Mouse (Mus musculus) forebrain, embryonic 14.5 days (tissue): Measurements from ENCODE around the gene Slbp. TPM values are rescaled to one million over a fixed set of nuclear protein-coding genes. Genes with fewer than 3 reads are reported as not detected.

ENCODE experiments used
- ATAC-seq: fragments of 200-750 bp; cut with Nextera tagmentation; 2 replicates; pipeline ENCODE4 v1.8.0; 2017; ENCODE audit warnings: mild to moderate bottlenecking, moderate library complexity
- DNase-seq: peaks from one replicate; pipeline ENCODE4 v3.0.0-alpha.2; 2015; ENCODE audit warnings: low spot score
- H3K27ac ChIP-seq: fragments of 300-500 bp; sonication (generic); 2 replicates; pipeline ENCODE4 v1.5.1; 2014; ENCODE audit warnings: low read depth, mild to moderate bottlenecking, control low read depth, low read length, moderate library complexity
- H3K27me3 ChIP-seq: fragments of 300-500 bp; sonication (generic); replicated peaks from 2 replicates; pipeline ENCODE4 v1.6.1; 2014; ENCODE audit warnings: low read length, control low read depth, mixed read lengths; ENCODE audit not compliant: control insufficient read depth, insufficient read depth
- H3K36me3 ChIP-seq: fragments of 300-500 bp; sonication (generic); 2 replicates; pipeline ENCODE4 v1.6.1; 2014; ENCODE audit warnings: low read length, control low read depth; ENCODE audit not compliant: control insufficient read depth, insufficient read depth
- H3K4me1 ChIP-seq: fragments of 300-500 bp; sonication (generic); 2 replicates; pipeline ENCODE4 v1.6.1; 2014; ENCODE audit warnings: antibody characterized with exemption, low read length, control low read depth; ENCODE audit not compliant: control insufficient read depth, insufficient read depth
- H3K4me2 ChIP-seq: fragments of 300-500 bp; sonication (generic); 2 replicates; pipeline ENCODE4 v1.6.1; 2014; ENCODE audit warnings: mild to moderate bottlenecking, control low read depth, low read length
- H3K4me3 ChIP-seq: fragments of 300-500 bp; sonication (generic); 2 replicates; pipeline ENCODE4 v1.5.1; 2014; ENCODE audit warnings: low read depth, low read length, control low read depth
- H3K9ac ChIP-seq: fragments of 300-500 bp; sonication (generic); 2 replicates; pipeline ENCODE4 v1.6.1; 2014; ENCODE audit warnings: mild to moderate bottlenecking, low read length, control low read depth, moderate library complexity
- H3K9me3 ChIP-seq: fragments of 300-500 bp; sonication (generic); replicated peaks from 2 replicates; pipeline ENCODE4 v1.6.1; 2016; ENCODE audit warnings: low read length, control low read depth, mixed read lengths; ENCODE audit not compliant: control insufficient read depth
- WGBS: fragments of 180-500 bp; shearing (Covaris S2); extraction: QIAGEN DNeasy Blood & Tissue Kit; methylation state at CpG from one replicate; pipeline ENCODE4 v1.1.7; 2014; 5-methylcytosine and 5-hydroxymethylcytosine counted together
- polyA plus RNA-seq: library from polyadenylated mRNA; unstranded; fragments of >200 nt; fragmentation: Nextera tagmentation; extraction: Ambion mirVana; gene quantifications from 2 replicates; pipeline ENCODE4 v1.2.1, GENCODE M21; 2014

Slbp gene
- polyA plus RNA-seq, 1 experiment from 2014 or later = 154 TPM

- Histone ChIP-seq H3K9ac (no peak overlapping the region), H3K27ac (no peak overlapping the region), H3K4me3 (no peak overlapping the region), H3K36me3 (no peaks in the 10 kb centered on the region), H3K4me1 (peaks cover 14% of the 10 kb centered on the region), H3K27me3 (no peaks in the 10 kb centered on the region), H3K4me2 (no peak overlapping the region), H3K9me3 (no peaks in the 10 kb centered on the region)
- ATAC-seq = peak; percentile 75
- WGBS = 48% methylated on average over 7 of the region's 7 CpGs
- peak; percentile 84 for DNase-seq
Measured at GRCm38 (mm10) chr5:33683897-33684652, 31.7 kb upstream of the Slbp start.

GRCm38 (mm10) chr5:33682963-33683362, 30.6 kb upstream of the Slbp start:
- Histone ChIP-seq H3K4me2 (no peak overlapping the region), H3K36me3 (no peaks in the 10 kb centered on the region), H3K27me3 (no peaks in the 10 kb centered on the region), H3K9me3 (no peaks in the 10 kb centered on the region), H3K9ac (no peak overlapping the region), H3K27ac (no peak overlapping the region), H3K4me3 (no peak overlapping the region), H3K4me1 (peaks cover 5% of the 10 kb centered on the region)
- no peak for DNase-seq
- WGBS = 62% methylated on average over 4 of the region's 4 CpGs
- ATAC-seq = no peak

DNA sequence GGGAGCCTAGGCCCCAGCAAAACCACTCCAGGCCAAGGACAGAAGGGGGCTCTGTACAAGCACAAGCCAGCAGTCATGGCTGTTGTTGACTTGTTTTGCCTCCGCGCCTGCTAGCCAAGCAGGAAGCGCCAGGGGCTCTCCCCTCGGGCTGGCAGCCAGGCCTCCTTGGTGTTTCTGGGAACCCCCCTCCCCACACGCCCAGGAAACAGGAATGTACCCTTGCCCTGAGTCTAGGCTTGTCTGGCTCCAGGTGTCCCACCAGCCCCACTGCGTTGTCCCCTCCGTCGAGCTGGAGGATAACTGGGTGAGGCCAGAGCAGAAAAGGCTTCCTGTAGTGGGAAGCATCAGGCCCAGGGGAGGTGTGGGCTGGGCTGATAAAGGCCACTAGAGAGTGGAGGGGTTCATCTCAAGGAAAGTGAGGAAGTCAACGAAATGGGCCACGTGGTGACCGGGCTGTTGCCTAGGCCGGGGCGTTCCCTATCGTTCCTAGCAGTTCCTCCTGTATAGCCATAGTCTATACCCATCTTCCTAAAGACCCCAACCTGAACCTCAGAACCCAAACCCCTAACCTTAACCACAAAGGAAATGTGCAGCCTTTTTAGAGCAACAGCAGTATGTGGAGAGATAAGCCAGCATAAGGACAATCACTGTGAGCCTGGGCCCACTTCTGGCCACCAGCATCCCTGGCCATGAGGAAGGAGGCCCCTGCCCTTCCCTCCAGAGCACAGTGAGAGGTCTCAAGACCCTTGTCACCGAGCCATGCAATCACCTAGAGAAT, 29.4 kb upstream of the Slbp start:
- WGBS = 76% methylated on average over 15 of the region's 15 CpGs
- ATAC-seq (no peak), DNase-seq (no peak)
- H3K9ac ChIP-seq = no peak overlapping the region
- no peaks in the 10 kb centered on the region for H3K9me3 ChIP-seq
- no peak overlapping the region for H3K27ac ChIP-seq
- no peaks in the 10 kb centered on the region for H3K27me3 ChIP-seq
- H3K4me1 ChIP-seq = no peaks in the 10 kb centered on the region; the same call in 1 of the 2 replicates
- H3K4me2 ChIP-seq = no peak overlapping the region
- H3K36me3 ChIP-seq = no peaks in the 10 kb centered on the region
- no peak overlapping the region for H3K4me3 ChIP-seq

DNA sequence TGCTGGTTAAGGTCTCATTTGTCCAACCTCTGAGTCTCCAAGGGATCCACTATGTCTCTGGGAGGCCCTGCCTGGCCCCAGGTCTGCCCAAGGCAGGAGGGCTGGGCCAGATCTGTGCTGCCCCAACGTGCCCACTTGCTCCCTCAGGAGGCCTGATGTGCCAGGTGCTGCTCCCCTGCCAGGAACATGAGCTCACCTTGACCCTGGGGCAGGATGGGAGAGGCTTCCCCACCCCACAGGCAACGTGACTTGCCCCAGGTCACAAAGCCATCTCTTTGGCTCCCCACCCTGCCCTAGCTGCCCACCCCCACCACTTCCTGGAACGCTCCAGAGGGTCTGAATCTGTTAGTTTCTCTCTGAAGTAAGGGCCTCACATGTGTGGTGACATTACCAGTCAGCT, 28.7 kb upstream of the Slbp start:
- no peak for ATAC-seq
- H3K27ac ChIP-seq = no peak overlapping the region
- DNase-seq = no peak
- no peaks in the 10 kb centered on the region for H3K36me3 ChIP-seq
- H3K4me3 ChIP-seq = no peak overlapping the region
- H3K27me3 ChIP-seq = no peaks in the 10 kb centered on the region
- no peak overlapping the region for H3K9ac ChIP-seq
- H3K9me3 ChIP-seq = no peaks in the 10 kb centered on the region
- H3K4me2 ChIP-seq = no peak overlapping the region
- 68% methylated on average over 3 of the region's 3 CpGs for WGBS
- no peaks in the 10 kb centered on the region for H3K4me1 ChIP-seq

DNA sequence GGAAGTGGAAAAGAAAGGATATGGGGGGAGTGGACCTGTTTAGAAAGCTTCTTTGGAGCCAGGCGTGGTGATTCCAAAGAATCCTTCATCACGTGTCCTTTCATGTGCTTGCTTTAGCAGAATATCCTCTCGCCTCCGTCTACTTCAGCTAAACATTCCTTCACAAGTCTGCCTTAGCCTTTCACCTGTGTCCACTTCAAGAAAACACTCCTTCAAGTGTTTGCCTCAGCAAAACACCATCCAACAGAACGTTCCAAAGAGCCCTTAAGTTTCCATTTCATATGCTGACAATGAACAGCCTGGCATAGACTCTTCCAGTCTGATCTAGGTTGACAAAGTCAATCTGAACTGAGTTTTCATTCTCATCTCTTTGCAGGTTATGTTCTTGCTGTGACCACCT, 25.9 kb upstream of the Slbp start:
- H3K4me3 ChIP-seq = no peak overlapping the region
- 88% methylated on average over 5 of the region's 5 CpGs for WGBS
- DNase-seq (no peak), ATAC-seq (no peak)
- H3K27me3 ChIP-seq = no peaks in the 10 kb centered on the region
- H3K27ac ChIP-seq = no peak overlapping the region
- H3K4me2 ChIP-seq = no peak overlapping the region
- H3K9me3 ChIP-seq = no peaks in the 10 kb centered on the region
- 0 out of 2 replicates have a peak, but pooled peaks cover 4% of the 10 kb centered on the region for H3K36me3 ChIP-seq
- H3K4me1 ChIP-seq = peaks cover 4% of the 10 kb centered on the region; the same call in 1 of the 2 replicates
- no peak overlapping the region for H3K9ac ChIP-seq

GRCm38 (mm10) chr5:33675964-33676363, 23.6 kb upstream of the Slbp start:
- no peaks in the 10 kb centered on the region for H3K27me3 ChIP-seq
- H3K27ac ChIP-seq = no peak overlapping the region

DNA sequence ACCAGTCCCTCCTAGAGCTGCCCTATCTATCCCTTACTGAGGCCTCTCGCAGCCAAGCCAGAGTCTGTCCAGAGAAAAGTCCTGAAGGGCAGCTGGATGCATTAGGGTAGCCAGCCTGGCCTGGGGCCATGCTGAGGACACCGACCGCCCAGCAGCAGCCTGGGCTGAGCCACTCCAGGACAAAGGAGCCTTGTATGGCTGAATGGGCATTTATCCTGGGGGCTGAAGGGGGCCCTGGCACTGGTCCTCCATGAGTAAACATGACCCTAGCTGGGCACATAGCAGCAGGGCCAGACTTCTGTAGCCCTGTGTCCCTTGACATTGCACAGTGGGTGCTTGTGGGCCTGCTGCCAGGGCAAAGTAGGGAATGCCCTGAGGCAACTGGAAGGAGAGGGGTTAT, 22.1 kb upstream of the Slbp start:
- no peak overlapping the region for H3K4me3 ChIP-seq
- ATAC-seq (peak; percentile 57), DNase-seq (peak; percentile 56)
- no peaks in the 10 kb centered on the region for H3K9me3 ChIP-seq
- peaks cover 38% of the 10 kb centered on the region for H3K36me3 ChIP-seq
- peaks cover 4% of the 10 kb centered on the region; the same call in 1 of the 2 replicates for H3K4me1 ChIP-seq
- peak overlapping the region; percentile 22; the same call in 1 of the 2 replicates for H3K27ac ChIP-seq
- no peaks in the 10 kb centered on the region for H3K27me3 ChIP-seq
- whole genome bisulfite sequencing = 30% methylated on average over 3 of the region's 3 CpGs
- no peak overlapping the region for H3K4me2 ChIP-seq
- H3K9ac ChIP-seq = peak overlapping the region; percentile 25; the same call in 1 of the 2 replicates

More at GRCm38 (mm10) chr5:33675964-33676363, 23.6 kb upstream of the Slbp start:
- ATAC-seq (peak; percentile 62), DNase-seq (peak; percentile 75)
- Histone ChIP-seq H3K36me3 (peaks cover 26% of the 10 kb centered on the region), H3K9ac (no peak overlapping the region), H3K4me1 (peaks cover 4% of the 10 kb centered on the region; the same call in 1 of the 2 replicates), H3K4me3 (no peak overlapping the region), H3K9me3 (no peaks in the 10 kb centered on the region), H3K4me2 (no peak overlapping the region)
- 0% methylated on average over 1 of the region's 1 CpGs for WGBS

GRCm38 (mm10) chr5:33671659-33672058, 19.3 kb upstream of the Slbp start:
- Histone ChIP-seq H3K9ac (no peak overlapping the region), H3K9me3 (no peaks in the 10 kb centered on the region), H3K4me2 (no peak overlapping the region), H3K27me3 (no peaks in the 10 kb centered on the region), H3K4me3 (no peak overlapping the region), H3K27ac (no peak overlapping the region), H3K36me3 (peaks cover 66% of the 10 kb centered on the region), H3K4me1 (peaks cover 4% of the 10 kb centered on the region; the same call in 1 of the 2 replicates)
- WGBS = 86% methylated on average over 5 of the region's 5 CpGs
- DNase-seq = no peak
- no peak for ATAC-seq

GRCm38 (mm10) chr5:33668223-33668622, 15.8 kb upstream of the Slbp start:
- DNase-seq (peak; percentile 57), ATAC-seq (no peak)
- H3K27me3 ChIP-seq = no peaks in the 10 kb centered on the region
- no peaks in the 10 kb centered on the region for H3K4me1 ChIP-seq
- no peaks in the 10 kb centered on the region for H3K9me3 ChIP-seq
- H3K27ac ChIP-seq = no peak overlapping the region
- H3K4me3 ChIP-seq = no peak overlapping the region
- no peak overlapping the region for H3K9ac ChIP-seq
- no peak overlapping the region for H3K4me2 ChIP-seq
- H3K36me3 ChIP-seq = peaks cover 76% of the 10 kb centered on the region
